Mouse (Mus musculus) hindbrain, embryonic 13.5 days (tissue): Measurements from ENCODE around the gene Stk11ip. TPM values are rescaled to one million over a fixed set of nuclear protein-coding genes. Genes with fewer than 3 reads are reported as not detected.
A peak's percentile ranks its signal among the peaks of the same experiment; 100 is the strongest.

ENCODE experiments used
- ATAC-seq: fragments of 200-750 bp; cut with Nextera tagmentation; 2 replicates; pipeline ENCODE4 v1.8.0; 2017; ENCODE audit warnings: moderate TSS enrichment; ENCODE audit not compliant: low FRiP score
- H3K27ac ChIP-seq: fragments of 300-500 bp; sonication (generic); 2 replicates; pipeline ENCODE4 v1.5.1; 2015; ENCODE audit warnings: inconsistent platforms, mild to moderate bottlenecking, moderate library complexity
- H3K27me3 ChIP-seq: fragments of 300-500 bp; sonication (generic); 2 replicates; pipeline ENCODE4 v1.6.1; 2015; ENCODE audit warnings: mild to moderate bottlenecking, inconsistent platforms
- H3K36me3 ChIP-seq: fragments of 300-500 bp; sonication (generic); 2 replicates; pipeline ENCODE4 v1.6.1; 2015; ENCODE audit warnings: mild to moderate bottlenecking, inconsistent platforms
- H3K4me1 ChIP-seq: fragments of 300-500 bp; sonication (generic); replicated peaks from 2 replicates; pipeline ENCODE4 v1.6.1; 2015; ENCODE audit warnings: inconsistent platforms
- H3K4me2 ChIP-seq: fragments of 300-500 bp; sonication (generic); 2 replicates; pipeline ENCODE4 v1.6.1; 2015; ENCODE audit warnings: inconsistent platforms, mild to moderate bottlenecking, moderate library complexity
- H3K4me3 ChIP-seq: fragments of 300-500 bp; sonication (generic); 2 replicates; pipeline ENCODE4 v1.5.1; 2015; ENCODE audit warnings: mild to moderate bottlenecking, inconsistent platforms
- H3K9ac ChIP-seq: fragments of 300-500 bp; sonication (generic); 2 replicates; pipeline ENCODE4 v1.6.1; 2015; ENCODE audit warnings: mild to moderate bottlenecking, inconsistent platforms
- H3K9me3 ChIP-seq: fragments of 300-500 bp; sonication (generic); 2 replicates; pipeline ENCODE4 v1.6.1; 2016; ENCODE audit warnings: inconsistent platforms
- WGBS: fragments of 180-500 bp; shearing (Covaris S2); methylation state at CpG from one replicate; pipeline ENCODE4 v1.1.7; 2015; 5-methylcytosine and 5-hydroxymethylcytosine counted together
- polyA plus RNA-seq: library from polyadenylated mRNA; unstranded; fragments of >200 nt; fragmentation: Nextera tagmentation; extraction: Ambion mirVana; gene quantifications from 2 replicates; pipeline ENCODE4 v1.2.1, GENCODE M21; 2015

Gene Stk11ip
- polyA plus RNA-seq, 1 experiment from 2014 or later = 18.6 TPM

GRCm38 (mm10) chr1:75561898-75562238, 40.5 kb downstream of the Stk11ip start:
- H3K4me2 ChIP-seq = no peak overlapping the region
- H3K9ac ChIP-seq = no peak overlapping the region
- peaks cover 7% of the 10 kb centered on the region; the same call in 1 of the 2 replicates for H3K9me3 ChIP-seq
- WGBS = 49% methylated on average over 1 of the region's 1 CpGs
- H3K27ac ChIP-seq = peak overlapping the region; percentile 19
- no peaks in the 10 kb centered on the region for H3K27me3 ChIP-seq
- ATAC-seq = no peak
- peaks cover 27% of the 10 kb centered on the region for H3K4me1 ChIP-seq
- H3K4me3 ChIP-seq = no peak overlapping the region
- peaks cover 15% of the 10 kb centered on the region for H3K36me3 ChIP-seq

GRCm38 (mm10) chr1:75564102-75564501, 42.8 kb downstream of the Stk11ip start:
- no peak for ATAC-seq
- 94% methylated on average over 2 of the region's 2 CpGs for WGBS

GRCm38 (mm10) chr1:75564916-75565315, 43.6 kb downstream of the Stk11ip start:
- H3K4me1 ChIP-seq = peaks cover 16% of the 10 kb centered on the region
- 70% methylated on average over 5 of the region's 5 CpGs for WGBS
- H3K27me3 ChIP-seq = 0 out of 2 replicates have a peak, but pooled peaks cover 2% of the 10 kb centered on the region

More at GRCm38 (mm10) chr1:75564102-75564501, 42.8 kb downstream of the Stk11ip start:
- Histone ChIP-seq H3K9ac (no peak overlapping the region), H3K36me3 (no peaks in the 10 kb centered on the region), H3K27me3 (no peaks in the 10 kb centered on the region), H3K4me1 (peaks cover 23% of the 10 kb centered on the region), H3K4me2 (no peak overlapping the region), H3K27ac (no peak overlapping the region), H3K4me3 (no peak overlapping the region), H3K9me3 (peaks cover 7% of the 10 kb centered on the region; the same call in 1 of the 2 replicates)

GRCm38 (mm10) chr1:75565616-75566015, 44.3 kb downstream of the Stk11ip start:
- H3K27ac ChIP-seq = no peak overlapping the region

More at GRCm38 (mm10) chr1:75564916-75565315, 43.6 kb downstream of the Stk11ip start:
- Histone ChIP-seq H3K9me3 (peaks cover 7% of the 10 kb centered on the region; the same call in 1 of the 2 replicates), H3K4me3 (no peak overlapping the region), H3K9ac (no peak overlapping the region), H3K4me2 (no peak overlapping the region), H3K36me3 (no peaks in the 10 kb centered on the region), H3K27ac (no peak overlapping the region)
- no peak for ATAC-seq

GRCm38 (mm10) chr1:75570403-75570802, 49.1 kb downstream of the Stk11ip start:
- ATAC-seq = no peak
- no peak overlapping the region for H3K27ac ChIP-seq
- H3K4me2 ChIP-seq = no peak overlapping the region
- H3K9ac ChIP-seq = no peak overlapping the region
- 78% methylated on average over 6 of the region's 6 CpGs for WGBS
- H3K4me3 ChIP-seq = no peak overlapping the region
- H3K4me1 ChIP-seq = peaks cover 13% of the 10 kb centered on the region; the same call in 1 of the 2 replicates
- H3K27me3 ChIP-seq = 0 out of 2 replicates have a peak, but pooled peaks cover 3% of the 10 kb centered on the region
- H3K36me3 ChIP-seq = no peaks in the 10 kb centered on the region
- no peaks in the 10 kb centered on the region for H3K9me3 ChIP-seq

More at GRCm38 (mm10) chr1:75565616-75566015, 44.3 kb downstream of the Stk11ip start:
- Histone ChIP-seq H3K27me3 (0 out of 2 replicates have a peak, but pooled peaks cover 3% of the 10 kb centered on the region), H3K4me1 (peaks cover 10% of the 10 kb centered on the region), H3K4me2 (no peak overlapping the region), H3K4me3 (no peak overlapping the region), H3K9me3 (peaks cover 7% of the 10 kb centered on the region; the same call in 1 of the 2 replicates), H3K36me3 (no peaks in the 10 kb centered on the region), H3K9ac (no peak overlapping the region)
- no peak for ATAC-seq
- WGBS = 66% methylated on average over 9 of the region's 9 CpGs

- ATAC-seq = no peak
- WGBS = 66% methylated on average over 6 of the region's 6 CpGs
Measured at GRCm38 (mm10) chr1:75572776-75573175, 51.4 kb downstream of the Stk11ip start.

GRCm38 (mm10) chr1:75573715-75574114, 52.4 kb downstream of the Stk11ip start:
- Histone ChIP-seq H3K27ac (peak overlapping the region; percentile 55; the same call in 1 of the 2 replicates), H3K36me3 (no peaks in the 10 kb centered on the region), H3K9ac (no peak overlapping the region), H3K9me3 (no peaks in the 10 kb centered on the region), H3K4me1 (peaks cover 13% of the 10 kb centered on the region; the same call in 1 of the 2 replicates), H3K4me2 (no peak overlapping the region), H3K27me3 (0 out of 2 replicates have a peak, but pooled peaks cover 3% of the 10 kb centered on the region), H3K4me3 (no peak overlapping the region)
- 89% methylated on average over 7 of the region's 7 CpGs for WGBS
- no peak for ATAC-seq

More at GRCm38 (mm10) chr1:75572776-75573175, 51.4 kb downstream of the Stk11ip start:
- no peaks in the 10 kb centered on the region for H3K9me3 ChIP-seq
- H3K9ac ChIP-seq = no peak overlapping the region
- H3K36me3 ChIP-seq = no peaks in the 10 kb centered on the region
- H3K4me2 ChIP-seq = no peak overlapping the region
- H3K27me3 ChIP-seq = 0 out of 2 replicates have a peak, but pooled peaks cover 3% of the 10 kb centered on the region
- no peak overlapping the region for H3K4me3 ChIP-seq
- peaks cover 13% of the 10 kb centered on the region; the same call in 1 of the 2 replicates for H3K4me1 ChIP-seq
- H3K27ac ChIP-seq = no peak overlapping the region

GRCm38 (mm10) chr1:75574476-75575310, 53.4 kb downstream of the Stk11ip start:
- peak overlapping the region; percentile 55; the same call in 1 of the 2 replicates for H3K27ac ChIP-seq
- no peak for ATAC-seq

GRCm38 (mm10) chr1:75581936-75582624, 60.8 kb downstream of the Stk11ip start:
- ATAC-seq = no peak
- no peak overlapping the region for H3K4me3 ChIP-seq
- peaks cover 6% of the 10 kb centered on the region for H3K4me1 ChIP-seq
- H3K27ac ChIP-seq = peak overlapping the region; percentile 84
- H3K9me3 ChIP-seq = no peaks in the 10 kb centered on the region
- 29% methylated on average over 7 of the region's 7 CpGs for WGBS
- H3K9ac ChIP-seq = no peak overlapping the region
- no peaks in the 10 kb centered on the region for H3K36me3 ChIP-seq
- no peaks in the 10 kb centered on the region for H3K27me3 ChIP-seq
- H3K4me2 ChIP-seq = no peak overlapping the region

More at GRCm38 (mm10) chr1:75574476-75575310, 53.4 kb downstream of the Stk11ip start:
- H3K9ac ChIP-seq = no peak overlapping the region
- peaks cover 13% of the 10 kb centered on the region; the same call in 1 of the 2 replicates for H3K4me1 ChIP-seq
- H3K4me2 ChIP-seq = no peak overlapping the region
- no peaks in the 10 kb centered on the region for H3K9me3 ChIP-seq
- no peaks in the 10 kb centered on the region for H3K36me3 ChIP-seq
- H3K4me3 ChIP-seq = no peak overlapping the region
- 0 out of 2 replicates have a peak, but pooled peaks cover 3% of the 10 kb centered on the region for H3K27me3 ChIP-seq
- 65% methylated on average over 17 of the region's 17 CpGs for WGBS

- H3K27me3 ChIP-seq = no peaks in the 10 kb centered on the region
- H3K4me3 ChIP-seq = no peak overlapping the region
- peaks cover 6% of the 10 kb centered on the region for H3K4me1 ChIP-seq
- 53% methylated on average over 5 of the region's 5 CpGs for WGBS
- no peak overlapping the region for H3K9ac ChIP-seq
- H3K36me3 ChIP-seq = no peaks in the 10 kb centered on the region
- H3K27ac ChIP-seq = peak overlapping the region; percentile 84
- no peak overlapping the region for H3K4me2 ChIP-seq
- H3K9me3 ChIP-seq = no peaks in the 10 kb centered on the region
- ATAC-seq = no peak
Measured at GRCm38 (mm10) chr1:75582625-75582956, 61.3 kb downstream of the Stk11ip start.

GRCm38 (mm10) chr1:75583034-75583433, 61.7 kb downstream of the Stk11ip start:
- Histone ChIP-seq H3K9ac (no peak overlapping the region), H3K4me1 (peaks cover 8% of the 10 kb centered on the region), H3K4me2 (no peak overlapping the region), H3K27ac (peak overlapping the region; percentile 84), H3K4me3 (no peak overlapping the region), H3K36me3 (no peaks in the 10 kb centered on the region), H3K27me3 (no peaks in the 10 kb centered on the region), H3K9me3 (no peaks in the 10 kb centered on the region)
- WGBS = 75% methylated on average over 10 of the region's 10 CpGs
- no peak for ATAC-seq

GRCm38 (mm10) chr1:75586791-75587190, 65.5 kb downstream of the Stk11ip start:
- Histone ChIP-seq H3K36me3 (no peaks in the 10 kb centered on the region), H3K27ac (no peak overlapping the region), H3K4me1 (peaks cover 14% of the 10 kb centered on the region), H3K27me3 (0 out of 2 replicates have a peak, but pooled peaks cover under 1% of the 10 kb centered on the region), H3K9me3 (no peaks in the 10 kb centered on the region), H3K9ac (no peak overlapping the region), H3K4me3 (no peak overlapping the region), H3K4me2 (no peak overlapping the region)
- ATAC-seq = no peak
- 95% methylated on average over 3 of the region's 3 CpGs for WGBS
